19 mouse cellular contexts compared by ENCODE assay signal in the genomic region with DNA sequence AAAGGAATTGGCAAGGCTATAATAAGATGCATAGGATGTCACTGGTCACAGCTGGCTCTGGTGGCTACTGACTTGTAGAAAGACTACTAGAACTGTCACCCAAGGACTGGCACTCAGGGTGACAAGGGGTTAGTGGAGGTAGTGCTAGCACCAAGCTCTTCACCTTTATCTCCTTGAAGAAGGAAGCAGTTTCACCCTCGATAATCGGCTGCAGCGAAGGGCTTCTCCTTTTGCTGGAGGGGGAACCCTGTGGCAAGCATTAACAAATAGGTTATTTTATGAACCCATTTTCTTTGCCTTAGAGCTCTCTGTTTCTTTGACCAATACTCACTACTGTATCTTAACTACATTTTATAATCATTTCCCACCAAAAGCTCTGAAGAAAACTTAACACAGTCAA. TPM values are rescaled to one million over a fixed set of nuclear protein-coding genes. Genes with fewer than 3 reads are reported as not detected.
"Had no signal": no experiment of that assay in that cellular context is flagged by ENCODE, and none has a peak within 500 bp of the region (broad histone marks: within the 10 kb centered on the region; RNA-seq: fewer than 3 reads in every experiment).

No protein-coding gene starts in this region.

- H3K4me2 ChIP-seq: lung, embryonic 14.5 days; midbrain, embryonic 11.5 days; midbrain, embryonic 13.5 days; midbrain, embryonic 15.5 days; neural tube, embryonic 12.5 days had no signal

- H3K27ac ChIP-seq: midbrain, embryonic 13.5 days; midbrain, embryonic 15.5 days; neural tube, embryonic 12.5 days had no signal

- DNase-seq: lung, adult 18-20 months; lung, embryonic 14.5 days; lung, postnatal 10 days; lung, postnatal 4 days; retina, postnatal 1 day; right cerebral cortex, adult 18-20 months; right cerebral cortex, postnatal 25 days; right cerebral cortex, postnatal 4 days; spleen, adult 18-20 months; thymus, adult 18-20 months; thymus, postnatal 14 days; thymus, postnatal 36 days had no signal

- H3K9me3 ChIP-seq: midbrain, embryonic 13.5 days; midbrain, embryonic 15.5 days; neural tube, embryonic 12.5 days had no signal

- H3K27me3 ChIP-seq: midbrain, embryonic 13.5 days; midbrain, embryonic 15.5 days; neural tube, embryonic 12.5 days had no signal

- H3K36me3 ChIP-seq: neural tube, embryonic 12.5 days had no signal

- H3K4me3 ChIP-seq: midbrain, embryonic 13.5 days; midbrain, embryonic 15.5 days; neural tube, embryonic 12.5 days had no signal

- ATAC-seq: midbrain, embryonic 13.5 days; midbrain, embryonic 15.5 days had no signal

- H3K4me1 ChIP-seq: midbrain, embryonic 13.5 days; midbrain, embryonic 15.5 days; neural tube, embryonic 12.5 days had no signal

- H3K9ac ChIP-seq: lung, embryonic 14.5 days; midbrain, embryonic 13.5 days; midbrain, embryonic 15.5 days; neural tube, embryonic 12.5 days had no signal

RNA-seq across cellular contexts. Expression of a gene that starts 37.1 kb away (rescaled TPM):
- total RNA-seq: megakaryocyte-erythroid progenitor cell, adult 5-6 weeks; monocyte, adult 5-6 weeks; neutrophil, adult 5-6 weeks had no signal
